Mouse (Mus musculus) stomach, postnatal 0 days (tissue): ENCODE measurements around the gene Plcb1. TPM values are rescaled to one million over a fixed set of nuclear protein-coding genes. Genes with fewer than 3 reads are reported as not detected.

Source experiments
- ATAC-seq: fragments of 200-750 bp; cut with Nextera tagmentation; 2 replicates; pipeline ENCODE4 v1.8.0; 2017; ENCODE audit not compliant: low FRiP score, low TSS enrichment
- DNase-seq: peaks from one replicate; pipeline ENCODE4 v3.0.0-alpha.2; 2016; ENCODE audit warnings: low spot score
- H3K27ac ChIP-seq: fragments of 300-500 bp; sonication (generic); replicated peaks from 2 replicates; pipeline ENCODE4 v1.5.1; 2014; ENCODE audit warnings: mild to moderate bottlenecking, control low read depth
- H3K27me3 ChIP-seq: fragments of 300-500 bp; sonication (generic); 2 replicates; pipeline ENCODE4 v1.6.1; 2014; ENCODE audit warnings: low read length; ENCODE audit not compliant: control insufficient read depth, insufficient read depth
- H3K36me3 ChIP-seq: fragments of 300-500 bp; sonication (generic); 2 replicates; pipeline ENCODE4 v1.6.1; 2014; ENCODE audit warnings: low read length, mixed read lengths; ENCODE audit not compliant: control insufficient read depth, insufficient read depth
- H3K4me1 ChIP-seq: fragments of 300-500 bp; sonication (generic); replicated peaks from 2 replicates; pipeline ENCODE4 v1.6.1; 2014; ENCODE audit warnings: antibody characterized with exemption; ENCODE audit not compliant: control insufficient read depth, insufficient read depth
- H3K4me2 ChIP-seq: fragments of 300-500 bp; sonication (generic); replicated peaks from 2 replicates; pipeline ENCODE4 v1.6.1; 2014; ENCODE audit warnings: low read depth, mild to moderate bottlenecking, control low read depth, moderate library complexity
- H3K4me3 ChIP-seq: fragments of 300-500 bp; sonication (generic); 2 replicates; pipeline ENCODE4 v1.5.1; 2014; ENCODE audit warnings: low read depth, low read length, control low read depth
- H3K9ac ChIP-seq: fragments of 300-500 bp; sonication (generic); 2 replicates; pipeline ENCODE4 v1.6.1; 2014; ENCODE audit warnings: mild to moderate bottlenecking, low read length, control low read depth, mixed read lengths
- H3K9me3 ChIP-seq: fragments of 300-500 bp; sonication (generic); 2 replicates; pipeline ENCODE4 v1.6.1; 2016; ENCODE audit warnings: low read length; ENCODE audit not compliant: control insufficient read depth
- CTCF ChIP-seq: IDR thresholded peaks from 2 replicates; pipeline ENCODE4 v1.5.1; 2016; ENCODE audit warnings: antibody characterized with exemption, low read depth, mild to moderate bottlenecking, moderate library complexity
- EP300 ChIP-seq: optimal IDR thresholded peaks from 2 replicates; pipeline ENCODE3; 2016; ENCODE audit warnings: antibody characterized with exemption
- WGBS: fragments of 180-500 bp; shearing (Covaris S2); extraction: QIAGEN DNeasy Blood & Tissue Kit; methylation state at CpG from one replicate; pipeline ENCODE4 v1.1.7; 2014; 5-methylcytosine and 5-hydroxymethylcytosine counted together
- polyA plus RNA-seq: library from polyadenylated mRNA; unstranded; fragments of >200 nt; fragmentation: Nextera tagmentation; extraction: Ambion mirVana; gene quantifications from 2 replicates; pipeline ENCODE4 v1.2.1, GENCODE M21; 2015

Gene Plcb1
- polyA plus RNA-seq, 1 experiment from 2014 or later, result 7.0 TPM

- H3K9me3 ChIP-seq, result no peaks in the 10 kb centered on the region
- DNase-seq, result no peak
- no peak overlapping the region for H3K4me3 ChIP-seq
- no peaks in the 10 kb centered on the region for H3K27me3 ChIP-seq
- H3K4me1 ChIP-seq, result no peaks in the 10 kb centered on the region
- H3K36me3 ChIP-seq, result no peaks in the 10 kb centered on the region
- no peak overlapping the region for H3K27ac ChIP-seq
- TF ChIP-seq CTCF (no peak), EP300 (no peak)
- 56% methylated on average over 2 of the region's 2 CpGs for WGBS
- H3K4me2 ChIP-seq, result no peak overlapping the region
- H3K9ac ChIP-seq, result no peak overlapping the region
- ATAC-seq, result no peak
These were observed 699.4 kb downstream of the Plcb1 start for GRCm38 (mm10) chr2:135485248-135485647.

- 85% methylated on average over 2 of the region's 2 CpGs for WGBS
- Histone ChIP-seq H3K27ac (no peak overlapping the region), H3K9me3 (no peaks in the 10 kb centered on the region), H3K27me3 (no peaks in the 10 kb centered on the region), H3K4me3 (no peak overlapping the region), H3K9ac (no peak overlapping the region), H3K4me1 (no peaks in the 10 kb centered on the region), H3K36me3 (no peaks in the 10 kb centered on the region), H3K4me2 (no peak overlapping the region)
- no peak for TF ChIP-seq EP300
- no peak for TF ChIP-seq CTCF
- no peak for ATAC-seq
- no peak for DNase-seq
These were observed 702.4 kb downstream of the Plcb1 start for GRCm38 (mm10) chr2:135488277-135488676.

GRCm38 (mm10) chr2:135489127-135489526 is 703.3 kb downstream of the Plcb1 start:
- Histone ChIP-seq H3K9ac (no peak overlapping the region), H3K4me1 (no peaks in the 10 kb centered on the region), H3K36me3 (no peaks in the 10 kb centered on the region), H3K27ac (no peak overlapping the region), H3K27me3 (no peaks in the 10 kb centered on the region), H3K4me3 (no peak overlapping the region), H3K4me2 (no peak overlapping the region), H3K9me3 (no peaks in the 10 kb centered on the region)
- no peak for TF ChIP-seq EP300
- TF ChIP-seq CTCF, result no peak
- ATAC-seq, result no peak
- no peak for DNase-seq
- WGBS, result 83% methylated on average over 2 of the region's 2 CpGs

- Histone ChIP-seq H3K9ac (no peak overlapping the region), H3K4me3 (no peak overlapping the region), H3K27ac (no peak overlapping the region), H3K4me1 (no peaks in the 10 kb centered on the region), H3K36me3 (no peaks in the 10 kb centered on the region), H3K27me3 (no peaks in the 10 kb centered on the region), H3K4me2 (no peak overlapping the region), H3K9me3 (no peaks in the 10 kb centered on the region)
- TF ChIP-seq EP300, result no peak
- no peak for TF ChIP-seq CTCF
- DNase-seq (no peak), ATAC-seq (no peak)
- WGBS, result 84% methylated on average over 9 of the region's 9 CpGs
These were observed 706.9 kb downstream of the Plcb1 start for GRCm38 (mm10) chr2:135492777-135493176.

GRCm38 (mm10) chr2:135496553-135496952 is 710.7 kb downstream of the Plcb1 start:
- WGBS, result 60% methylated on average over 3 of the region's 3 CpGs
- TF ChIP-seq CTCF (no peak), EP300 (no peak)
- Histone ChIP-seq H3K27ac (no peak overlapping the region), H3K4me2 (no peak overlapping the region), H3K4me1 (no peaks in the 10 kb centered on the region), H3K9me3 (no peaks in the 10 kb centered on the region), H3K9ac (no peak overlapping the region), H3K27me3 (no peaks in the 10 kb centered on the region), H3K4me3 (no peak overlapping the region), H3K36me3 (no peaks in the 10 kb centered on the region)
- DNase-seq (no peak), ATAC-seq (no peak)

GRCm38 (mm10) chr2:135497251-135497650 is 711.4 kb downstream of the Plcb1 start:
- 58% methylated on average over 2 of the region's 2 CpGs for WGBS
- H3K4me2 ChIP-seq, result no peak overlapping the region

More at GRCm38 (mm10) chr2:135497251-135497650, 711.4 kb downstream of the Plcb1 start:
- DNase-seq, result no peak
- Histone ChIP-seq H3K36me3 (no peaks in the 10 kb centered on the region), H3K4me1 (no peaks in the 10 kb centered on the region), H3K9ac (no peak overlapping the region), H3K9me3 (no peaks in the 10 kb centered on the region), H3K27me3 (no peaks in the 10 kb centered on the region), H3K4me3 (no peak overlapping the region), H3K27ac (no peak overlapping the region)
- ATAC-seq, result no peak
- TF ChIP-seq EP300 (no peak), CTCF (no peak)
